Mouse (Mus musculus): Measurements from ENCODE around the gene Slc46a1. TPM values are rescaled to one million over a fixed set of nuclear protein-coding genes. Genes with fewer than 3 reads are reported as not detected.

The Slc46a1 gene
- polyA plus RNA-seq, 2 experiments from 2014 or later, result 1.6 to 3.5 TPM

- ATAC-seq, result no peak
Observed at GRCm38 (mm10) chr11:78458740-78459139, 6.8 kb upstream of the Slc46a1 start.

- no peak for ATAC-seq
Observed at GRCm38 (mm10) chr11:78461894-78462293, 3.6 kb upstream of the Slc46a1 start.

GRCm38 (mm10) chr11:78462669-78463068 is 2.8 kb upstream of the Slc46a1 start:
- no peak for ATAC-seq

DNA sequence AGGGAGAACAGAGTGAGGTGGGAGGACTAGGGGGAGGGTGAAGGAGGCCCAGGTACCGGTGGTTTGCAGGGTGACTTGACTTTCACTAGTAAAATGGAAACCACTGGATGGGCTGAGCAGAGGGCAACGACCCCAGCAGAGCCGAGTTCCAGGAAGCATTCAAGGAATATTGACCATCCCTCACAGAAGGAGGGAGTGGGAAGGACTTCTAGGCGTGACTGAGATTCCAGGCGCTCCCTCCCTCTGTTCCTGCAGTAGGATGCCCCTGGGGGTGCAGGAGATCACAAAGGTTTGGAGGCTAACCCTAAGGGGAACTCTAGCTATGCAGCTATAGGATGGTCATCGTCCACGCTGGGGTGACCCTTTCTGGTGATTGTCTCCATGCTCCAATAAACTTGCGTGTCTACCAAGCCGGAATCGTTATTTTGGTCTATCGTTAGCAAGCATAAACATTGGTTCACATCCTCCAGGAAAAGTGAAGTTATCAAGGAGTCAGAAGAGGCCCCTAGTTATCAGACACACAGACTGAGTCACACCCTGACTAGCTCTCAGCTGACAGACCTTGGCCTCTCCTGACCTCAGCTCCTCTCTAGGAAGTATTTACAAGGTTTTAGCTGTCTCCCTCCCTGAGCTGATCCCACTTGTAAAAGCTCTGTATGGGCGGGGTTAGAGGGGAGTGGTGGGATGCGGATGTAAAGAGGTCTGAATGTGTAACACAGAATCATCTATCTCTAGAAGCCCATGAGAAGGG is 2.0 kb upstream of the Slc46a1 start:
- no peak for ATAC-seq

DNA sequence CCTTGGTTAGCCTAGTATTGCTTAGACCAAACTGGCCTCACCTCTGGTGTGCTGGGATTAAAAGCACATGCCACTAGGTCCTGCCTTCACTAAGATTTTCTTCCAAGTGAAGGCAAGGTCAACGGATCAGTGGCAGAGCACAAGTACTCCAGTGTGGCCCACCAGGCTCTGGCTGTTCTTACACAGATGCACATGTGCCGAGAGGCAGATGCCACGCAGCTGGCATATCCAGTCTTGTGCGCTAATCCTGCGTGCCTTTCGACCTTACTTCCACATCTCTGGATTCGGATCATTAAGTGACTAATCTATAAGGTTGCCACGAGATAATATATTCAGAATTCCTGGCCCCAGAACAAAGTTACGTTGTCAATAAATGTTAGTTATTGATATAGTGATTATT is 381 bp upstream of the Slc46a1 start:
- no peak for ATAC-seq

- ATAC-seq, result no peak
Observed at GRCm38 (mm10) chr11:78466242-78466912, 880 bp downstream of the Slc46a1 start.

DNA sequence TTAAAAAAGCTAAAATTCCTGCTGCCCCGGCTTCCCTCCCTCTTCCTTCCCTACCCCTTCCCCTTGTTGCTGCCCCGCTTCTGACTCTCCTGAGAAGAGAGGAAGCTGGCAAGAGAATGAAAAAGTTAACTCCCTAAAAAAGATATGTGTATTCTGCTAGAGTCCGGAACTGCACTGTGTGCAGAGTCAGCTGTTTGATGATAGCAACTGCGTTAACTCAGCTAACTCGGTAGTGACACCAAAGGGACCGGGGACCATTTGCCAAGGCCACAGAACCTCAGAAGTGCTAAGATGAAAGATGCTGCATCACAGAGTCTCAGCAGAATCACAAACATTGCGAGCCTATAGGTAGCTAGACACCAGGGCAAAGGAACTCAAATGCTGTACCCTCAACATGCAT is 2.0 kb downstream of the Slc46a1 start:
- ATAC-seq, result no peak

- ATAC-seq, result no peak
Observed at GRCm38 (mm10) chr11:78467932-78468331, 2.4 kb downstream of the Slc46a1 start.

DNA sequence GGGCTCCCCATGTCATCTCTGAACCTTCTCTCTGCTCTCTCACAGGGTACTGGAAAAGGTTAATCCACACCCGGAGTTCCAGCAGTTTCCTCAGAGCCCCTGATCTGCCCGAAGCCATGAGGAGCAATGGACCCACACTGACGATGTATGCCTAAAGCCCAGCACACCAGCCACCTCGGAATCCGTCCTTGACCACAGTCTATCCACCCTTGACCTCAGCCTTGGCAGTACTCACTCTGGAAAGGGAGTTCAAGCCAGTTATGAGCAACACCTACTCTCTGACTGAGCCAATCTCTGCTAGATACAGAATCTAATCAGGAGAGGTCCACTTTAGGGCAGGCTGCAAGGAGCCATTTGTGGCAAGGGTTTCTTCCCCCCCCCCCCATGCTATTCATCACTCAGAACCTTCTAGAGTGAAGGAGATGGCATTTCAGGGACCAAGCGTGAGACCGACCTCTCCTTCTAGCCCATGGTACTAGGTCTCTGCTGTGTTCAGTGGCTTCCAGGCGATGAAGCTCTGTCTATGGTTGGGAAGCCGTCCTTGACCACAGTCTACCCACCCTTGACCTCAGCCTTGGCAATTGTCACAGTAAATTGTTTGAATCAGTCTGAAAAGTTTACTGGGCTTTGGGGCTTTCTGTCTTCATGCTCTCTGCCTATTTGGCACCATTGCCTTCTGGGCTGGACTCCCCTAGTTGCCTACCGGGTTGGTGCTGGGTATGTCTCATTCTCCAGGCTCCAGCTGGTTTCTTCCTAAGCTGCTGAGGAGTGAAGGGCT is 6.0 kb downstream of the Slc46a1 start:
- ATAC-seq, result no peak

- no peak for ATAC-seq
Observed at GRCm38 (mm10) chr11:78475289-78475688, 9.8 kb downstream of the Slc46a1 start.

GRCm38 (mm10) chr11:78483639-78484038 is 18.1 kb downstream of the Slc46a1 start:
- no peak for ATAC-seq

- ATAC-seq, result peak; percentile 65
Observed at GRCm38 (mm10) chr11:78488168-78488567, 22.7 kb downstream of the Slc46a1 start.

DNA sequence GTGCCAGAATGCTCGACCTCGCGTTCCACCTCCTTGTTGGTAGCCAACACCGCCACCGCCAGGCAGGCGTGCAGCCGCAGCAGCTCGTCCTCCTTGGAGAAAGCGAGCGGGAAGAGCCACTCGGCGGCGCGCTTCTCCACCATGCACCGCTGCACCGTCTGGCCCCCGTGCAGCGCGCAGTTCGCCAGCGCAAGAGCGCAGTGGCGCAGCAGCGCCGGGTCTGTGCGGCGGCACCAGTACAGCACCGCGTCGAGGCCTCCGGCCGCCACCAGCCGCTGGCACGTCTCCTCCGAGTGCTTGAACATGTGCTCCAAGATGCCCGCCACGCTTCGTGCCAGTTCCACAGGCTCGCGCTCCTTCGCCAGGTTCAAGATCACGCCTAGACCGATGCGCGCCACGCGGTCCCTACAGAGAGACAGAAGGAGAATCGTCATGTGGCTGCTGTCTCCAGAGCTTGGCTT is 25.3 kb downstream of the Slc46a1 start:
- ATAC-seq, result no peak

DNA sequence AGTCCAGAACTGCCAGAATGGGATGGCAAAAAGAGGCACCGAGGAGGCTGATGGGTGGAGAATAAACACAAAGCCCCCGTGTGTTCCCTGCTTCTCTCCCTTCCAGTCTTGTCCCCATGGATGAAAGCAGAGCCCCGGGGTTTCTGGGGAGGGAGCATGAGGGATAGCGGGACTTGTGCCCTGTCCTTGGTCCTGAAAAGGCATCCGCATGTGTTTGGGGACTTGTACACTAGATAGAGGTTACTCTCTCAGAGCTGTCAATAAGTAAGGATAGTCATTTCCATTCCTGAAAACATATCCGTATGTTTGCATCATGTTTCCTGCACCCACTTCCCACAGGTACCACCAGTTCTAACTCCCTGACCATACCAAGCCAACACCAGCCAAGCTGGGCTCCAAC is 30.4 kb downstream of the Slc46a1 start:
- no peak for ATAC-seq

DNA sequence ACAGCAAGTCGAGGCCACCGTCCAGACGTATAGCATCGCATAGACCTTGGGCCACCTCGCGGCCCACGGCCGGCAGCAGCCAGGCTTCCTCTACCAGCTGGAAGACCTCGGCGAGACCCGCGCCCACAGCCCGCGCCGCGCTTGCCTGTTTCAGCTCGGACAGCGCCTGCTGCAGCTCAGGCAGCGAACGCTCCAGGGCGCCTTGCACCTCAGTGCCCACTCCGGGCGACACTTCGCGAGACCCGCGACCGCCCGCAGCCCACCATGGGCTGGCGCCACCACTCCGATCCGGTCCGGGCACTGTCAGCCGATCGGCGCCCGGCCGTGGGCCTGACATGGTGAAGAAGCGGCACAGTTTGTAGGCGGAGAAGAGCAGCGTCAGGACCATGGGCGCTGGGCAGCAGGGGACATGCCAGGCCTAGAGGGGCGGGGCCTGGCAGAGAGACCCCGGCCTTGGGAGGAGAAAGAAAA is 31.6 kb downstream of the Slc46a1 start:
- no peak for ATAC-seq

GRCm38 (mm10) chr11:78497544-78498522 is 32.3 kb downstream of the Slc46a1 start, which contains the start of gene Sarm1:
TSS of gene Sarm1 (minus strand) at chr11:78497754.
- ATAC-seq, result peak; percentile 99

DNA sequence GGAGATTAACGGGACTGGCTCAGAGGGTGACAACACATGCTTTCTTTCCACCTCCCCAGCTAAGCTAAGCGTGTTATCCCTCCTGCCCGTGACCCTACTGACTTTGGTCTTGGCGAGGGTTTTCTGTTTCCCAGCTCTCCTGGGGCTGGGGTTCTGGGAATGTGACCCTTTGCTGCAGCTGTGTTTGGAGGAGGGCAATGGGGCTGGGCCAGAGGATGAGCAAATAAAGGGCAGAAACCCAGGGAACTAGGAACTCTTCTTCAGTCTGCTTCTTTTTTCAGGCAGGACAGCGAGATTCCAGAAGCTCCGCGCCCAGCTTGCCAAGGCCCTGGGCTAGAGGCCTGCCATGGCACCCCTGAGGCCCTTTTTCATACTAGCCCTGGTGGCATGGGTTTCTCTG is 33.5 kb downstream of the Slc46a1 start, which contains the start of gene Vtn:
TSS of gene Vtn (plus strand) at position 88 of the 400 bp plus-strand sequence.
- ATAC-seq, result no peak

DNA sequence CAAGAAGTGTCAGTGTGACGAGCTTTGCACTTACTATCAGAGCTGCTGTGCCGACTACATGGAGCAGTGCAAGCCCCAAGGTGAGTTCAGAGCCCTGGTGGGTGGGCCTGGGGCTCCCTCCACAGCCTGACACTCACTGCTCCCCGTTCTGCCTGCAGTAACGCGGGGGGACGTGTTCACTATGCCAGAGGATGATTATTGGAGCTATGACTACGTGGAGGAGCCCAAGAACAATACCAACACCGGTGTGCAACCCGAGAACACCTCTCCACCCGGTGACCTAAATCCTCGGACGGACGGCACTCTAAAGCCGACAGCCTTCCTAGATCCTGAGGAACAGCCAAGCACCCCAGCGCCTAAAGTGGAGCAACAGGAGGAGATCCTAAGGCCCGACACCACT is 34.0 kb downstream of the Slc46a1 start:
- no peak for ATAC-seq

- ATAC-seq, result no peak
Observed at GRCm38 (mm10) chr11:78500623-78501202, 35.2 kb downstream of the Slc46a1 start.

DNA sequence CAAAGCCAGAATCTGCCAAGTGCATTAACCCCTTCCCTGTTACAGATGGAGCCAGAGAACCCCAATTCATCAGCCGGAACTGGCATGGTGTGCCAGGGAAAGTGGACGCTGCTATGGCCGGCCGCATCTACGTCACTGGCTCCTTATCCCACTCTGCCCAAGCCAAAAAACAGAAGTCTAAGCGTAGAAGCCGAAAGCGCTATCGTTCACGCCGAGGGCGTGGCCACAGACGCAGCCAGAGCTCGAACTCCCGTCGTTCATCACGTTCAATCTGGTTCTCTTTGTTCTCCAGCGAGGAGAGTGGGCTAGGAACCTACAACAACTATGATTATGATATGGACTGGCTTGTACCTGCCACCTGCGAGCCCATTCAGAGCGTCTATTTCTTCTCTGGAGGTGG is 36.0 kb downstream of the Slc46a1 start:
- no peak for ATAC-seq

DNA sequence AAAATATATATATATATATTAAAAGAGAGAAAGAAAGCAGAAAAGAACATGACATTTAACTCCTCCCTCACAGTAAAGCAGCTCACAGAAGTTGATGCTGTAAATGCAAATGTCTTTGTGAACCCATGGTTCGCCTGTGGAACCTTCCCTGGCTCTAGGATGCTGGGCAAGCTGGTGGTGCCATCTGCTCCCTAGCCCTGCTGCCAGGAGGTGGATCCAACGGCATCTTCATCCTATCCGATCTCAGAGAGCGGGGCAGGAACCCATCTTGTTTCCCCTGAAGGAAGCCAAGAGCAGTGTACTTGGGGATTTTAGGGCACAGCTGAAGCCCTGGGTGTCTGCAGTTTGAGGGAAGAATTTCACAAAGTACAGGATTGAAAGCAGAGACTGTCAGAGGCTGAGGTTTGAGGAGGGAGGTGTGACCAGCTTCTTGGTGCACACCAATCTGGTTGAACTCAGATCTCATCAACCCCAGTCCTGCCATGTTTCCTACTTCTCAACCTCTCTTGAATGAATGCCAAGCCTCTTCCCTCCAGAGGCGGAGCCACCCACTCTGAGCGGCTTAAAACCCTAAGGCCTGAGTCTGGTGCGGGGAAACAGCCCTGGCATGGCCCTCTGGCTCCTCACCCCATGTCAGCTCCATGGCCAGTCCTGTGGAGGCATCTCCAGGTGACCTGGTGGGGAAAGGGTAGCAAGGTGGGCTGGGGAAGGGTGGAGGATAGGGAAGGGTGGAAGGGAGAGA is 37.6 kb downstream of the Slc46a1 start, which contains the start of gene Sebox:
TSS of gene Sebox (plus strand) at position 539 of the 742 bp plus-strand sequence.
- no peak for ATAC-seq

All from CD4-positive, CD25-positive, alpha-beta regulatory T cell, adult 4 months (primary cell).